Mouse (Mus musculus) liver, embryonic 11.5 days (tissue): ENCODE results near the gene AU021092. TPM values are rescaled to one million over a fixed set of nuclear protein-coding genes. Genes with fewer than 3 reads are reported as not detected.

ENCODE experiments used
- ATAC-seq: fragments of 200-750 bp; cut with Nextera tagmentation; replicated peaks from 2 replicates; pipeline ENCODE4 v1.8.0; 2017; ENCODE audit warnings: moderate number of reproducible peaks, mild to moderate bottlenecking, moderate TSS enrichment, moderate library complexity; ENCODE audit not compliant: low FRiP score
- DNase-seq: peaks from one replicate; pipeline ENCODE4 v3.0.0-alpha.2; 2017; ENCODE audit warnings: low spot score
- H3K27ac ChIP-seq: fragments of 300-500 bp; sonication (generic); 2 replicates; pipeline ENCODE4 v1.5.1; 2014; ENCODE audit warnings: mild to moderate bottlenecking, low read depth, low read length, control low read depth
- H3K27me3 ChIP-seq: fragments of 300-500 bp; sonication (generic); replicated peaks from 2 replicates; pipeline ENCODE4 v1.6.1; 2014; ENCODE audit warnings: low read length, mixed read lengths; ENCODE audit not compliant: control insufficient read depth, insufficient read depth
- H3K36me3 ChIP-seq: fragments of 300-500 bp; sonication (generic); 2 replicates; pipeline ENCODE4 v1.6.1; 2014; ENCODE audit warnings: mild to moderate bottlenecking, low read length, moderate library complexity, mixed read lengths; ENCODE audit not compliant: control insufficient read depth, insufficient read depth
- H3K4me1 ChIP-seq: fragments of 300-500 bp; sonication (generic); replicated peaks from 2 replicates; pipeline ENCODE4 v1.6.1; 2014; ENCODE audit warnings: low read length, mixed read lengths; ENCODE audit not compliant: control insufficient read depth, insufficient read depth
- H3K4me2 ChIP-seq: fragments of 300-500 bp; sonication (generic); 2 replicates; pipeline ENCODE4 v1.6.1; 2014; ENCODE audit warnings: mild to moderate bottlenecking, control low read depth, moderate library complexity
- H3K4me3 ChIP-seq: fragments of 300-500 bp; sonication (generic); 2 replicates; pipeline ENCODE4 v1.5.1; 2014; ENCODE audit warnings: low read depth, low read length, control low read depth
- H3K9ac ChIP-seq: fragments of 300-500 bp; sonication (generic); 2 replicates; pipeline ENCODE4 v1.6.1; 2014; ENCODE audit warnings: low read depth, low read length, control low read depth
- H3K9me3 ChIP-seq: fragments of 300-500 bp; sonication (generic); 2 replicates; pipeline ENCODE4 v1.6.1; 2016; ENCODE audit warnings: low read length, inconsistent platforms, mixed read lengths; ENCODE audit not compliant: control insufficient read depth
- WGBS: fragments of 180-500 bp; shearing (Covaris S2); extraction: QIAGEN DNeasy Blood & Tissue Kit; methylation state at CpG from one replicate; pipeline ENCODE4 v1.1.7; 2014; 5-methylcytosine and 5-hydroxymethylcytosine counted together
- polyA plus RNA-seq: library from polyadenylated mRNA; unstranded; fragments of >200 nt; fragmentation: Nextera tagmentation; extraction: Ambion mirVana; gene quantifications from 2 replicates; pipeline ENCODE4 v1.2.1, GENCODE M21; 2014

The AU021092 gene
- 0.27 and 0.65 TPM in 2 replicates for polyA plus RNA-seq

GRCm38 (mm10) chr16:5222140-5222539, at the start of gene AU021092:
Gene AU021092, minus strand, starts transcription at chr16:5222299.
- H3K27me3 ChIP-seq = no peaks in the 10 kb centered on the region
- DNase-seq (no peak), ATAC-seq (no peak)
- H3K4me1 ChIP-seq = no peaks in the 10 kb centered on the region
- no peak within 1 kb of the TSS for H3K9ac ChIP-seq
- no peaks in the 10 kb centered on the region for H3K9me3 ChIP-seq
- no peaks in the 10 kb centered on the region for H3K36me3 ChIP-seq
- no peak within 1 kb of the TSS for H3K4me3 ChIP-seq
- WGBS = 64% methylated on average over 6 of the region's 6 CpGs
- no peak within 1 kb of the TSS for H3K4me2 ChIP-seq
- H3K27ac ChIP-seq = no peak within 1 kb of the TSS

DNA sequence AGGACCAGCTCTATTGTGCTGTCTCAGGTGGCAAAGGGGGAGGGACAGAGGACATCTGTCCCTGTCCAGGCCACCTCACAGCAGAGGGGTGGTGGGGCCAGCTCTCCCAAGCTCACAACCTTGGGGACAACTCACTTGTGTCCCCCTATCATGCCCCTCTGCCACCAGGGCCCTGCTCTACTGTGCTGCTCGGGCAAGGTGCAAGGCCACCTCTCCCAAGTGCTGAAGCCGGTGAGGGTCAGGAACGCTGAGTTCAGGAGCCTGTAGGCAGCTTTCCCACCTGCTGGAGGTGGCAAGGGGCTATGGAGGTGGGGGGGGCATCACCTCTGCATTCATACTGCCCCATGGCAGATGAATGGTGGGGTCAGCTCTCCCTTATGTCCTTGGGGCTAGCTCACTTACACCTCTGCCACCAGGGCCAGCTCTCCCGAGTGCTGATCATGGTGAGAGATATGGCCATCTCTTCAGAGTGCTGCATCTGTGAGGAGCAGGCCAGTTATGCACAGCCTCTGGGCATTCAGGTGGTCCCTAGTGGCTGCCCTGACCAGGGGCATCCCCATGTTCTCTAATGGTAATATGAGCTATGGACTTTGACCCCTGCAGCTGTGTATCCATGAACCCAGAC, 49.4 kb upstream of the AU021092 start:
- ATAC-seq = no peak
- H3K9ac ChIP-seq = no peak overlapping the region
- no peaks in the 10 kb centered on the region for H3K4me1 ChIP-seq
- no peak for DNase-seq
- H3K9me3 ChIP-seq = no peaks in the 10 kb centered on the region
- 79% methylated on average over 4 of the region's 4 CpGs for WGBS
- no peaks in the 10 kb centered on the region for H3K27me3 ChIP-seq
- no peaks in the 10 kb centered on the region for H3K36me3 ChIP-seq
- H3K4me2 ChIP-seq = no peak overlapping the region
- H3K27ac ChIP-seq = no peak overlapping the region
- no peak overlapping the region for H3K4me3 ChIP-seq

GRCm38 (mm10) chr16:5263926-5264325, 41.8 kb upstream of the AU021092 start:
- Histone ChIP-seq H3K4me3 (no peak overlapping the region), H3K9ac (no peak overlapping the region), H3K27ac (no peak overlapping the region), H3K36me3 (no peaks in the 10 kb centered on the region), H3K4me1 (no peaks in the 10 kb centered on the region), H3K4me2 (no peak overlapping the region), H3K27me3 (no peaks in the 10 kb centered on the region), H3K9me3 (no peaks in the 10 kb centered on the region)
- WGBS = 79% methylated on average over 7 of the region's 7 CpGs
- DNase-seq (no peak), ATAC-seq (no peak)

- Histone ChIP-seq H3K4me2 (no peak overlapping the region), H3K27me3 (no peaks in the 10 kb centered on the region), H3K27ac (no peak overlapping the region), H3K4me1 (no peaks in the 10 kb centered on the region), H3K4me3 (no peak overlapping the region), H3K9me3 (no peaks in the 10 kb centered on the region), H3K9ac (no peak overlapping the region), H3K36me3 (no peaks in the 10 kb centered on the region)
- ATAC-seq (no peak), DNase-seq (no peak)
- WGBS = 66% methylated on average over 8 of the region's 8 CpGs
These were observed 41.1 kb upstream of the AU021092 start for GRCm38 (mm10) chr16:5263156-5263555.

DNA sequence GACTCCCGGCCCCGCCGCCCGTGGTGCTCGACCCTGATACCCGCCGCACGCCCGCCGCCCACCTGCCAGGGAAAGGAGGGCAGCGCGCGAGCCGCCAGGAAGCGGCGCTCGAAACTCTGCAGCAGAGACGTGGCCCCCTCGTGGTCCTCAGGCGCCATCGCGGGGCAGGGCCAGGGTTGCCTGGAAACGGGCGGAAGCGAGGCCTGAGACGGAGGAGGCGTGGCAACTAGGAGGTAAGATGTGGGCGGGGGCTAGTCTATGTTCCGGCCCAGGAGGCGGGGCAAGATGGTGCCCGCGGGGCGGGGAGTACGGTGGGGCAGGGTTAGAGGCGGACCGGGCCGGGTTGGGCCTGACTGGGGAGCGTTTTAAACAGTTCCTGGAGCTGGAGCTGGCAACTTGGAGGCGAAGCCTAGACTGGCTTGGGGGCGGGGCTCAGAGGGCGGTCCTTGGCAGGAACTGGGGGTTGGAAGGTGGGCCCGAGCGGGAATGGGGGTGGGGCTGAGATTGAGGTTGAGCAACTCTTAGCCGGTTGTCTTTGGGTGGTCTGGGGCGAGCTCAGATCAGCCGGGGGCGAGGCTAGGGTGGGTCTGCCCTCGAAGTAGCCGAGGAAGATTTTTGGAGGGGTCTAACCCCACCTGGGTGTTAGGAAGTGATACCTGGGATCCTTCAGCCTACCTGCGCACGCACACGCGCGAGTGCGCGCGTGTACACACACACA, 33.8 kb upstream of the AU021092 start, which contains the start of gene Eef2kmt:
Gene Eef2kmt (minus strand): TSS at position 205 of the 718 bp plus-strand sequence.
- WGBS = 2% methylated on average over 57 of the region's 57 CpGs
- H3K9ac ChIP-seq = peak within 1 kb of the TSS; percentile 76
- peak within 1 kb of the TSS; percentile 71 for H3K27ac ChIP-seq
- ATAC-seq (peak; percentile 94), DNase-seq (peak; percentile 99)
- H3K4me2 ChIP-seq = peak within 1 kb of the TSS; percentile 85
- no peaks in the 10 kb centered on the region for H3K27me3 ChIP-seq
- peak within 1 kb of the TSS; percentile 70 for H3K4me3 ChIP-seq
- no peaks in the 10 kb centered on the region; the same call in 1 of the 2 replicates for H3K36me3 ChIP-seq
- peaks cover 17% of the 10 kb centered on the region for H3K4me1 ChIP-seq
- no peaks in the 10 kb centered on the region for H3K9me3 ChIP-seq

DNA sequence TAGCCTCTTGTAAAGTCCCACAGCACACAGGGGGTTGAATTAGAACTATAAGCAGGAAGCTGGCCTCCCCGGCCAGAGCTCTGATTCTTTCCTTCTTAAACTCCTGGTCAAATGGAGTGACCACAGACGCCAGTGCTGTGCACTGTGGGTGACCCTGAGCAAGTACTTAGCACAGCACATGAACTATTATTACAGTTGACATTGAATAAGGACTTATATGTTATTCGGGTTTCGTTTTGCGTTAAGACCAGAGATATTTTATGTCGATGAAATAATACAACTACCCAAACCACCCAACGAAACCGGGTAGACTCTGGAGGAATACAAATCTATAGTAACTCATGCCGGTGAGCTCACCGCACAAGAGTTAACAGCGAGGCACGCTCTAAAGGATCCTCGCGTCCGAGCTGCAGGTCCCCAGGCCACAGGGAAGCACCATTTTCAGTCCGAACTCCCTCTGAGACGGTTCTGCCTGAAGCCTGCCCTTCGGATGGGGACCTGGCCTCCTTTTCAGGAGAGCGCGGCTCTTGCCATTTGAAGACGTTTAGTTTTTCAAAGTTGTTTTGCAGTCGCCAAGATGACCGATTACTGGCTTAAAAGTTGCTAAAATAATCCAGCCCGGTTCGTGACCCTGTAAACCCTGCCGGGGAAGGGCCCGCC, 33.1 kb upstream of the AU021092 start:
- H3K9me3 ChIP-seq = no peaks in the 10 kb centered on the region
- H3K4me3 ChIP-seq = peak overlapping the region; percentile 70
- ATAC-seq = no peak
- H3K4me1 ChIP-seq = peaks cover 17% of the 10 kb centered on the region
- H3K27me3 ChIP-seq = no peaks in the 10 kb centered on the region
- DNase-seq = no peak
- H3K4me2 ChIP-seq = peak overlapping the region; percentile 85
- peaks cover 2% of the 10 kb centered on the region; the same call in 1 of the 2 replicates for H3K36me3 ChIP-seq
- 1% methylated on average over 27 of the region's 27 CpGs for WGBS
- H3K27ac ChIP-seq = peak overlapping the region; percentile 71
- H3K9ac ChIP-seq = peak overlapping the region; percentile 76

DNA sequence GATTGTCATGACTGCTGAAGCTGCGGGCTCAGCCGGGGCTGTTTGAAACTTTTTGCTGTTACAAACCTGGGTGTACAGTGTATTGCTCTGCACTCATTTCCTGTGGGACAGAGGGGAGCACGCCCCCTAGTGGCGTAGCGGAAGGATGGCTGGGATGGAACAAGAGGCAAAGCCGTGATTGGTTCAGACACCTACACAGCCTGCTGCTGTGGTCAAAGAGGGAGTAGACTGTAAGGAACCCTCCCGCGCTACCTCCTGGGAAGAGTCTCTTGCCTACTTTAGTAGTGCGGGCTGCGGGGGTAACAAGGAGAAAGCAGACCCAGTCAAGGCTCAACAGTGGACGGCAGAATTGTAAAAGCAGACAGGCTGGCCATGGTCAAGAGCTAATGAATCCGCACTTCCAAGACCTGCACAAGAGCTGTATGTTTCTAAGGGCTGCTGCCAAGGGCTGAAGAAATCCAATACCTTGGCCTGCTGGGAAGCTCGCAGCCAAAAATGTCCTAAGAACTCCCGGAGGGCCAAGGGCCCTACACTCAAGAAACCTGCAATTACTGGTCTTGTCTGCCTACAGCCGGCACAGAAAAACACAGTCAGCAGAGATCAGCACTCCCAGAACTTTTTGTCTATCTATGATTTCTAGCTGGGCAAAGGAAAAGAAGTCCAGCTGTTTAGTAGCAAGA, 32.4 kb upstream of the AU021092 start:
- Histone ChIP-seq H3K27me3 (no peaks in the 10 kb centered on the region), H3K9me3 (no peaks in the 10 kb centered on the region), H3K4me1 (peaks cover 17% of the 10 kb centered on the region), H3K4me2 (peak overlapping the region; percentile 85), H3K27ac (peak overlapping the region; percentile 71; the same call in 1 of the 2 replicates), H3K9ac (peak overlapping the region; percentile 76), H3K36me3 (peaks cover 3% of the 10 kb centered on the region; the same call in 1 of the 2 replicates), H3K4me3 (peak overlapping the region; percentile 70)
- ATAC-seq (peak; percentile 74), DNase-seq (peak; percentile 81)
- WGBS = 6% methylated on average over 15 of the region's 15 CpGs

DNA sequence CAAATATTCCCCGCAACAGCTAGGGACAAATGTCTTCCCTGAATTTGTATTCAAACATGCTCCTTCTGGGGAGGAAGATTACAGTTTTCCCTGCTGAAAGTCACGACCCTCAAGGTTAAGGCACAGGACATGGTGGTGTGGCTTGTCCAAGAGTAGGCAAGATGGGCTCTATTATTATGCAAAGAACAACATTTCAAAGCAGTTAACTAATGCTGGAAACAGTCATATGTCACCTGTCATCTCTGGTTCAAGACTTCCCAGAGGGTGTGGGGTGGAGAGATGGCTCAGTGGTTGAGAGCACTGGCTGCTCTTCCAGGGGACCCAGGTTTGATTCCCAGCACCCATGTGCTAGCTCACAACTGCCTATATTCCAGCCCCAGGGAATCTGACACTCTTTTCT, 30.2 kb upstream of the AU021092 start:
- no peaks in the 10 kb centered on the region for H3K27me3 ChIP-seq
- peaks cover 17% of the 10 kb centered on the region for H3K4me1 ChIP-seq
- no peak overlapping the region for H3K9ac ChIP-seq
- H3K4me3 ChIP-seq = no peak overlapping the region
- no peak overlapping the region for H3K27ac ChIP-seq
- no peak for DNase-seq
- peaks cover 11% of the 10 kb centered on the region for H3K36me3 ChIP-seq
- ATAC-seq = no peak
- 89% methylated on average over 2 of the region's 2 CpGs for WGBS
- no peaks in the 10 kb centered on the region for H3K9me3 ChIP-seq
- H3K4me2 ChIP-seq = no peak overlapping the region
